Mouse (Mus musculus): ENCODE results near the gene Sncb.
A peak's percentile ranks its signal among the peaks of the same experiment; 100 is the strongest.

Gene Sncb

GRCm38 (mm10) chr13:54783235-54783634 is 16.8 kb upstream of the Sncb start:
- no peak for DNase-seq (ENCODE audit: low spot score)

GRCm38 (mm10) chr13:54781086-54781485 is 14.7 kb upstream of the Sncb start:
- DNase-seq (ENCODE audit: low spot score) = no peak

GRCm38 (mm10) chr13:54780592-54780991 is 14.2 kb upstream of the Sncb start:
- no peak for DNase-seq (ENCODE audit: low spot score)

GRCm38 (mm10) chr13:54767012-54767411 is 617 bp upstream of the Sncb start:
- DNase-seq (ENCODE audit: low spot score) = no peak

GRCm38 (mm10) chr13:54765281-54766191 is 859 bp downstream of the Sncb start:
- DNase-seq (ENCODE audit: low spot score) = no peak

- no peak for DNase-seq (ENCODE audit: low spot score)
Observed at GRCm38 (mm10) chr13:54760906-54761305, 5.5 kb downstream of the Sncb start.

- no peak for DNase-seq (ENCODE audit: low spot score)
Observed at GRCm38 (mm10) chr13:54760164-54760795, 6.1 kb downstream of the Sncb start.

- DNase-seq (ENCODE audit: low spot score) = no peak
Observed at GRCm38 (mm10) chr13:54759496-54759895, 6.9 kb downstream of the Sncb start.

GRCm38 (mm10) chr13:54758756-54759470 is 7.5 kb downstream of the Sncb start:
- DNase-seq (ENCODE audit: low spot score) = no peak

GRCm38 (mm10) chr13:54758045-54758755 is 8.2 kb downstream of the Sncb start:
- peak; percentile 64 for DNase-seq (ENCODE audit: low spot score)

GRCm38 (mm10) chr13:54757093-54757830 is 9.1 kb downstream of the Sncb start:
- DNase-seq (ENCODE audit: low spot score) = no peak

GRCm38 (mm10) chr13:54756156-54756712 is 10.2 kb downstream of the Sncb start:
- DNase-seq (ENCODE audit: low spot score) = no peak

GRCm38 (mm10) chr13:54755201-54755830 is 11.1 kb downstream of the Sncb start:
- no peak for DNase-seq (ENCODE audit: low spot score)

- DNase-seq (ENCODE audit: low spot score) = no peak
Observed at GRCm38 (mm10) chr13:54754169-54755080, 12.0 kb downstream of the Sncb start.

GRCm38 (mm10) chr13:54753733-54754132 is 12.7 kb downstream of the Sncb start:
- DNase-seq (ENCODE audit: low spot score) = no peak

- no peak for DNase-seq (ENCODE audit: low spot score)
Observed at GRCm38 (mm10) chr13:54752656-54753055, 13.7 kb downstream of the Sncb start.

- peak; percentile 45 for DNase-seq (ENCODE audit: low spot score)
Observed at GRCm38 (mm10) chr13:54750699-54751098, 15.7 kb downstream of the Sncb start.

- DNase-seq (ENCODE audit: low spot score) = no peak
Observed at GRCm38 (mm10) chr13:54749864-54750411, 16.5 kb downstream of the Sncb start, which contains the start of gene Gprin1. Gene Gprin1 (minus strand): TSS chr13:54749874.
